Mouse (Mus musculus) forebrain, embryonic 16.5 days (tissue): ENCODE data around the gene Tnnt3. TPM values are rescaled to one million over a fixed set of nuclear protein-coding genes. Genes with fewer than 3 reads are reported as not detected.

Source experiments
- ATAC-seq: fragments of 200-750 bp; cut with Nextera tagmentation; 2 replicates; pipeline ENCODE4 v1.8.0; 2017; ENCODE audit warnings: mild to moderate bottlenecking, moderate library complexity
- H3K27ac ChIP-seq: fragments of 300-500 bp; sonication (generic); 2 replicates; pipeline ENCODE4 v1.5.1; 2014; ENCODE audit warnings: low read length, control low read depth
- H3K27me3 ChIP-seq: fragments of 300-500 bp; sonication (generic); replicated peaks from 2 replicates; pipeline ENCODE4 v1.6.1; 2014; ENCODE audit warnings: low read length; ENCODE audit not compliant: control insufficient read depth, insufficient read depth
- H3K36me3 ChIP-seq: fragments of 300-500 bp; sonication (generic); 2 replicates; pipeline ENCODE4 v1.6.1; 2014; ENCODE audit not compliant: control insufficient read depth, insufficient read depth
- H3K4me1 ChIP-seq: fragments of 300-500 bp; sonication (generic); replicated peaks from 2 replicates; pipeline ENCODE4 v1.6.1; 2014; ENCODE audit warnings: low read length; ENCODE audit not compliant: control insufficient read depth, insufficient read depth
- H3K4me2 ChIP-seq: fragments of 300-500 bp; sonication (generic); 2 replicates; pipeline ENCODE4 v1.6.1; 2014; ENCODE audit warnings: mild to moderate bottlenecking, low read length, control low read depth
- H3K4me3 ChIP-seq: fragments of 300-500 bp; sonication (generic); replicated peaks from 2 replicates; pipeline ENCODE4 v1.5.1; 2014; ENCODE audit warnings: mild to moderate bottlenecking, low read length, control low read depth
- H3K9ac ChIP-seq: fragments of 300-500 bp; sonication (generic); replicated peaks from 2 replicates; pipeline ENCODE4 v1.6.1; 2014; ENCODE audit warnings: low read depth, low read length, control low read depth
- H3K9me3 ChIP-seq: fragments of 300-500 bp; sonication (generic); 2 replicates; pipeline ENCODE4 v1.6.1; 2016; ENCODE audit warnings: low read length; ENCODE audit not compliant: control insufficient read depth
- WGBS: fragments of 180-500 bp; shearing (Covaris S2); extraction: QIAGEN DNeasy Blood & Tissue Kit; methylation state at CpG from one replicate; pipeline ENCODE4 v1.1.7; 2014; 5-methylcytosine and 5-hydroxymethylcytosine counted together
- polyA plus RNA-seq: library from polyadenylated mRNA; unstranded; fragments of >200 nt; fragmentation: Nextera tagmentation; extraction: Ambion mirVana; gene quantifications from 2 replicates; pipeline ENCODE4 v1.2.1, GENCODE M21; 2015

Tnnt3 gene
- polyA plus RNA-seq, 1 experiment from 2014 or later = 0.73 TPM

GRCm38 (mm10) chr7:142552591-142553416 is 54.2 kb downstream of the Tnnt3 start:
- 66% methylated on average over 13 of the region's 13 CpGs for WGBS
- Histone ChIP-seq H3K36me3 (no peaks in the 10 kb centered on the region), H3K9me3 (no peaks in the 10 kb centered on the region), H3K4me3 (no peak overlapping the region), H3K9ac (no peak overlapping the region), H3K27me3 (no peaks in the 10 kb centered on the region), H3K4me1 (peaks cover 14% of the 10 kb centered on the region), H3K27ac (no peak overlapping the region), H3K4me2 (no peak overlapping the region)
- no peak for ATAC-seq

GRCm38 (mm10) chr7:142553417-142554335 is 55.0 kb downstream of the Tnnt3 start:
- WGBS = 45% methylated on average over 11 of the region's 11 CpGs
- H3K9ac ChIP-seq = no peak overlapping the region
- H3K27ac ChIP-seq = peak overlapping the region; percentile 49

GRCm38 (mm10) chr7:142554625-142555024 is 56.0 kb downstream of the Tnnt3 start:
- peak; percentile 52; the same call in 1 of the 2 replicates for ATAC-seq
- WGBS = 7% methylated on average over 1 of the region's 1 CpGs
- peak overlapping the region; percentile 49 for H3K27ac ChIP-seq

More at GRCm38 (mm10) chr7:142553417-142554335, 55.0 kb downstream of the Tnnt3 start:
- H3K36me3 ChIP-seq = no peaks in the 10 kb centered on the region
- H3K4me3 ChIP-seq = no peak overlapping the region
- H3K4me2 ChIP-seq = no peak overlapping the region
- no peaks in the 10 kb centered on the region for H3K27me3 ChIP-seq
- no peaks in the 10 kb centered on the region for H3K9me3 ChIP-seq
- ATAC-seq = no peak
- H3K4me1 ChIP-seq = peaks cover 14% of the 10 kb centered on the region

GRCm38 (mm10) chr7:142555366-142556088 is 56.9 kb downstream of the Tnnt3 start:
- Histone ChIP-seq H3K4me1 (peaks cover 14% of the 10 kb centered on the region), H3K27ac (no peak overlapping the region), H3K9me3 (no peaks in the 10 kb centered on the region), H3K4me2 (no peak overlapping the region), H3K36me3 (no peaks in the 10 kb centered on the region), H3K27me3 (no peaks in the 10 kb centered on the region), H3K9ac (no peak overlapping the region), H3K4me3 (no peak overlapping the region)
- ATAC-seq = no peak
- WGBS = 92% methylated on average over 8 of the region's 8 CpGs

More at GRCm38 (mm10) chr7:142554625-142555024, 56.0 kb downstream of the Tnnt3 start:
- no peaks in the 10 kb centered on the region for H3K36me3 ChIP-seq
- H3K27me3 ChIP-seq = no peaks in the 10 kb centered on the region
- no peak overlapping the region for H3K9ac ChIP-seq
- H3K4me3 ChIP-seq = no peak overlapping the region
- no peak overlapping the region for H3K4me2 ChIP-seq
- no peaks in the 10 kb centered on the region for H3K9me3 ChIP-seq
- peaks cover 14% of the 10 kb centered on the region for H3K4me1 ChIP-seq

GRCm38 (mm10) chr7:142556089-142556476 is 57.4 kb downstream of the Tnnt3 start:
- no peaks in the 10 kb centered on the region for H3K27me3 ChIP-seq
- no peak for ATAC-seq
- no peak overlapping the region for H3K27ac ChIP-seq
- H3K9me3 ChIP-seq = no peaks in the 10 kb centered on the region
- peaks cover 14% of the 10 kb centered on the region for H3K4me1 ChIP-seq
- H3K4me2 ChIP-seq = no peak overlapping the region
- WGBS = 95% methylated on average over 2 of the region's 2 CpGs
- no peak overlapping the region for H3K4me3 ChIP-seq
- H3K36me3 ChIP-seq = no peaks in the 10 kb centered on the region
- H3K9ac ChIP-seq = no peak overlapping the region

- H3K4me1 ChIP-seq = peaks cover 14% of the 10 kb centered on the region
- no peak overlapping the region for H3K4me3 ChIP-seq
- WGBS = 24% methylated on average over 6 of the region's 6 CpGs
Observed at GRCm38 (mm10) chr7:142557696-142558095, 59.1 kb downstream of the Tnnt3 start.

GRCm38 (mm10) chr7:142558511-142559146 is 60.0 kb downstream of the Tnnt3 start:
- WGBS = 93% methylated on average over 9 of the region's 9 CpGs
- Histone ChIP-seq H3K4me1 (peaks cover 14% of the 10 kb centered on the region), H3K9me3 (no peaks in the 10 kb centered on the region), H3K9ac (no peak overlapping the region), H3K27ac (no peak overlapping the region), H3K4me3 (no peak overlapping the region), H3K4me2 (no peak overlapping the region), H3K27me3 (no peaks in the 10 kb centered on the region), H3K36me3 (no peaks in the 10 kb centered on the region)
- no peak for ATAC-seq

More at GRCm38 (mm10) chr7:142557696-142558095, 59.1 kb downstream of the Tnnt3 start:
- Histone ChIP-seq H3K27me3 (no peaks in the 10 kb centered on the region), H3K9ac (no peak overlapping the region), H3K4me2 (no peak overlapping the region), H3K9me3 (no peaks in the 10 kb centered on the region), H3K27ac (no peak overlapping the region), H3K36me3 (no peaks in the 10 kb centered on the region)
- no peak for ATAC-seq

GRCm38 (mm10) chr7:142559651-142560175 is 61.1 kb downstream of the Tnnt3 start:
- H3K36me3 ChIP-seq = no peaks in the 10 kb centered on the region
- WGBS = 69% methylated on average over 5 of the region's 5 CpGs
- no peak overlapping the region for H3K27ac ChIP-seq
- ATAC-seq = no peak
- no peak overlapping the region for H3K4me2 ChIP-seq
- no peaks in the 10 kb centered on the region for H3K9me3 ChIP-seq
- no peak overlapping the region for H3K4me3 ChIP-seq
- peaks cover 4% of the 10 kb centered on the region for H3K4me1 ChIP-seq
- no peak overlapping the region for H3K9ac ChIP-seq
- H3K27me3 ChIP-seq = no peaks in the 10 kb centered on the region
